In the genomic region with DNA sequence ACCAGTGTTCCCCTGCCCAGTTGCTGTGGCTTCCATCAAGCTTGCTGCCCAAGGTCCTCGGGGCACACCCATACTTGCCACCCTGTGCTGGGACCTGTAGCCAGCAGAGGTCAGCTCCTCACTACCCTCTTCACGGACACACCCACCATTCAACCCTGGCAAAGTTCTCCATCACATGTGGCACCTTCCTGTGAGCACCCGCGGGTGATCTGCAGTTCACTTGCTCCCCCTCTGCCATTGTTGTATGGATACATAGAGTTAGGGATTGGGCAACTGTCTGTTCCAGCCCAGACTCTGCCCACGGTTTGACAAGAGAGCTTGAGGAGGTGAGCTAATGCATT, we compare ENCODE assay signal across 20 mouse cellular contexts.
DNase-seq lines count a peak whose midpoint lies in the region; ATAC-seq and TF ChIP-seq lines count a peak whose summit lies in the region.
"Had no signal": no experiment of that assay in that cellular context is flagged by ENCODE, and none has a peak within 500 bp of the region (broad histone marks: within the 10 kb centered on the region; RNA-seq: fewer than 3 reads in every experiment).

No protein-coding gene starts in this region.

- no peaks in the 10 kb centered on the region for H3K9me3 ChIP-seq in lung, postnatal 0 days (ENCODE audit: low read length)
- H3K9me3 ChIP-seq in megakaryocyte, embryonic 14.5 days, result no peaks in the 10 kb centered on the region
- H3K9me3 ChIP-seq: embryonic facial prominence, embryonic 12.5 days; embryonic facial prominence, embryonic 15.5 days; forebrain, embryonic 12.5 days; forebrain, embryonic 15.5 days; hindbrain, embryonic 10.5 days; hindbrain, embryonic 13.5 days had no signal

- H3K27ac ChIP-seq in lung, postnatal 0 days (ENCODE audit: low read length), result no peak overlapping the region
- H3K27ac ChIP-seq: embryonic facial prominence, embryonic 12.5 days; embryonic facial prominence, embryonic 15.5 days; forebrain, embryonic 12.5 days; forebrain, embryonic 15.5 days; hindbrain, embryonic 10.5 days; hindbrain, embryonic 13.5 days had no signal

- peak; percentile 19; the same call in 1 of the 2 replicates for ATAC-seq in lung, postnatal 0 days
- ATAC-seq in common myeloid progenitor, adult 5-6 weeks (replicated peaks; ENCODE audit: low read depth, poor library complexity, severe bottlenecking), result peak; percentile 29; the same call in 1 of the 2 replicates
- ATAC-seq: CD4-positive, CD25-positive, alpha-beta regulatory T cell, adult 4 months; hindbrain, embryonic 16.5 days had no signal

- 67% methylated on average over 5 of the region's 5 CpGs for WGBS in lung, postnatal 0 days

- no peak overlapping the region for H3K9ac ChIP-seq in lung, postnatal 0 days (replicated peaks; ENCODE audit: low read depth)
- H3K9ac ChIP-seq: embryonic facial prominence, embryonic 12.5 days; embryonic facial prominence, embryonic 15.5 days; forebrain, embryonic 12.5 days; forebrain, embryonic 15.5 days; hindbrain, embryonic 13.5 days had no signal

- TF ChIP-seq CTCF in lung, postnatal 0 days (IDR thresholded peaks at IDR 0.05), result no peak

- no peaks in the 10 kb centered on the region for H3K27me3 ChIP-seq in lung, postnatal 0 days (replicated peaks; ENCODE audit: insufficient read depth, low read length)
- no peaks in the 10 kb centered on the region for H3K27me3 ChIP-seq in megakaryocyte, embryonic 14.5 days (replicated peaks)
- H3K27me3 ChIP-seq: embryonic facial prominence, embryonic 12.5 days; embryonic facial prominence, embryonic 15.5 days; forebrain, embryonic 12.5 days; forebrain, embryonic 15.5 days had no signal

- no peak overlapping the region for H3K4me2 ChIP-seq in lung, postnatal 0 days (replicated peaks; ENCODE audit: low read depth, low read length)
- H3K4me2 ChIP-seq: embryonic facial prominence, embryonic 12.5 days; embryonic facial prominence, embryonic 15.5 days; forebrain, embryonic 12.5 days; forebrain, embryonic 15.5 days; heart, embryonic 11.5 days; hindbrain, embryonic 13.5 days had no signal

- no peak overlapping the region for H3K4me3 ChIP-seq in lung, postnatal 0 days (ENCODE audit: low read depth, low read length)
- H3K4me3 ChIP-seq in megakaryocyte, embryonic 14.5 days (replicated peaks), result peak overlapping the region; percentile 10
- H3K4me3 ChIP-seq: embryonic facial prominence, embryonic 12.5 days; embryonic facial prominence, embryonic 15.5 days; forebrain, embryonic 12.5 days; forebrain, embryonic 15.5 days; hindbrain, embryonic 10.5 days; hindbrain, embryonic 13.5 days had no signal

- TF ChIP-seq EP300 in lung, postnatal 0 days (IDR thresholded peaks at IDR 0.05), result no peak

- no peak for DNase-seq in lung, postnatal 0 days (ENCODE audit: low spot score)
- DNase-seq in lung, postnatal 25 days (ENCODE audit: low spot score), result no peak
- no peak for DNase-seq in frontal cortex, postnatal 25 days (ENCODE audit: low spot score in 2 of 2)
- no peak for DNase-seq in spleen, postnatal 36 days (ENCODE audit: low spot score in 2 of 2)
- DNase-seq: adrenal gland, adult 8-10 months; adrenal gland, postnatal 25 days; gastrocnemius, postnatal 10 days; gastrocnemius, postnatal 36 days; heart, postnatal 36 days had no signal

- no peaks in the 10 kb centered on the region for H3K36me3 ChIP-seq in lung, postnatal 0 days (ENCODE audit: insufficient read depth, low read length)
- H3K36me3 ChIP-seq in megakaryocyte, embryonic 14.5 days (replicated peaks; ENCODE audit: low read length), result no peaks in the 10 kb centered on the region
- H3K36me3 ChIP-seq: embryonic facial prominence, embryonic 15.5 days; forebrain, embryonic 12.5 days had no signal

- H3K4me1 ChIP-seq in lung, postnatal 0 days (ENCODE audit: insufficient read depth, low read depth, low read length), result no peaks in the 10 kb centered on the region
- H3K4me1 ChIP-seq in megakaryocyte, embryonic 14.5 days, result no peaks in the 10 kb centered on the region
